Mouse (Mus musculus): ENCODE measurements around the gene Ets2. TPM values are rescaled to one million over a fixed set of nuclear protein-coding genes. Genes with fewer than 3 reads are reported as not detected.

Ets2 gene
- total RNA-seq (2022), result 10 to 100 TPM; 67.2 to 81.0 (median 75.2) TPM

DNA sequence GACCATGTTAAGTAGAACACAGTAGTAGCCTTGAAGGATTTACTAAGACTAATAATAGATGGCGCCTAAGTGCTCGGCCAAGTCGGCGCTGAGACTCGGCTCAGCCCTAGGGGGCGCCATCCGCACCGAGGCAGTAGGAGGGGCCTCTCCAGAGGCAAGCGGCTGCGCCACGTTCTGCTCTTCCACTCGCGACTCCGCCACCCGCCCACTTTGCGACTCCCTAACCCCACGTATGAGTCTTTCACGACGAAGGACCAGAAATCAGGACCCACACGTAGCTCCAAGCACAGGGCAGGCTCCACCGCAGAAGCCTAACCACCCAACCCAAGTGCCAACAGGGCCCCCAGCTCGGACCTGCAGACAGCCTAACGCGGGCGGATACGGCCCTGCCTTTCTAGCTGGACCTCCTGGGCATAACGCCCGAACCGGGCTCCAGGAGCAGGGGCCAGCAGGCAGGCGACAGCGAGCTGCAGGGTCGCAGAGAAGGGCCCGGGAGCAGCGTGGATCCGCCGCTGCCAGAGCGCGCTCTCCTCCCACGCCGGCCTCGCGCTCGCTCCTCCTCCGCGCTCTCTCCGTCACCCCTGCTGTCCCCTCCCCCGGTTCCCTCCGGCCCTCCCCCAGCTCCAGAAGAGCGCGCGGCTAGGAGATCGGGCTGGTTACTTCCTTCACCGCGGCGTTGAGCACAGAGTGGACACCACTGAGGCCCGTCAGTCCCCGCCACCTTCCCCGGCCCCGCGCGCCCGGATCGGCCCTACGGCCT, at the start of gene Ets2:
Gene Ets2 (plus strand): TSS at position 274 of the 760 bp plus-strand sequence.
- peak; percentile 86 to 89 for DNase-seq (ENCODE audit: low spot score in 2 of 2)

- DNase-seq (ENCODE audit: low spot score in 2 of 2), result peak in 1 of 2 experiments; percentile 10
These were observed 47.7 kb upstream of the Ets2 start for GRCm38 (mm10) chr16:95654204-95654611.

DNA sequence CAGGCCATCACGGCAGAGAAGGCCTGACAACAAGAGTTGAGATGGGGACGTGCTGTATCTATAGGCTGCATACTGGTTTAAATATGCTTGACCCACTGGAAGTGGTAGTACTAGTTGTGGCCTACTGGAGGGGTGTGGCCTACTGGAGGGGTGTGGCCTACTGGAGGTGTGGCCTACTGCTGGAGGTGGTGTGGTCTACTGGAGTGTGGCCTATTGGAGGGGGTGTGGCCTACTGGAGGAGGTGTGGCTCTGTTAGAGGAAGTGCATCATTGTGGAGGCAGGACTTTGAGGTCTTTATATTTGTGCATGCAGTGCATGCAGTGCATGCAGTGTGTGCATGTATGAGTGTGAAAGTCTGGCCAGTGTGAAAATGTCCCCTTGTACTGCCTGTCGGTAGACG, 45.3 kb upstream of the Ets2 start:
- no peak for DNase-seq (ENCODE audit: low spot score in 2 of 2)

GRCm38 (mm10) chr16:95657187-95657586, 44.7 kb upstream of the Ets2 start:
- DNase-seq (ENCODE audit: low spot score in 2 of 2), result no peak

- no peak for DNase-seq (ENCODE audit: low spot score in 2 of 2)
These were observed 44.1 kb upstream of the Ets2 start for GRCm38 (mm10) chr16:95657756-95658155.

DNA sequence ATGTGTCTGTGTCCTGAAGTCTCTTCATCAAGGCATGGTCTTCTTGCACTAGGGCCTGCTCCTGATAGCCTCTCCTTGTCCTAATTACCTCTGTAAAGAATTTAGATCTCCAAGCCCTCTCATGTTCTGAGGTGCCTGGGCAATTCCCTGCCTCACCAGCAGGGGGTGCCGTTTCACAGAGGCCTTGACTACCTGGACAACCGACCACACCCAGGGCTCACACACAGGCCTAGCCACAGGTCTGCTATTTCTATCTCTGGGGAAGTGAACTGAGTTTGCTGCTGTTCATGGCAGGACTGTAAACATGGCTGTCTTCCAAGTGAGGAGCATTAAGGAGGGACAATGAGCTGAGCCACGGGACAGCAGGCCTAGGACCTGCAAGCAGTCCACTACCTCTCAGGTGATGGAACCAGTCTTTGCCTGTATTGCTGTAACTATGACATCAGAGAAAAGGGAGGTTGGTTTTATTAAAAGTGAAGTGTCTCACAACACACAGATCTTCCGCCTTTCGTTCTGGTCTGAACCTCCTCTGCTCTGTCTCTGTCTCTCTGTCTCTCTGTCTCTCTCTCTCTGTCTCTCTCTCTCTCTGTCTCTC, 42.9 kb upstream of the Ets2 start:
- peak in 1 of 2 experiments; percentile 19 for DNase-seq (ENCODE audit: low spot score in 2 of 2)

DNA sequence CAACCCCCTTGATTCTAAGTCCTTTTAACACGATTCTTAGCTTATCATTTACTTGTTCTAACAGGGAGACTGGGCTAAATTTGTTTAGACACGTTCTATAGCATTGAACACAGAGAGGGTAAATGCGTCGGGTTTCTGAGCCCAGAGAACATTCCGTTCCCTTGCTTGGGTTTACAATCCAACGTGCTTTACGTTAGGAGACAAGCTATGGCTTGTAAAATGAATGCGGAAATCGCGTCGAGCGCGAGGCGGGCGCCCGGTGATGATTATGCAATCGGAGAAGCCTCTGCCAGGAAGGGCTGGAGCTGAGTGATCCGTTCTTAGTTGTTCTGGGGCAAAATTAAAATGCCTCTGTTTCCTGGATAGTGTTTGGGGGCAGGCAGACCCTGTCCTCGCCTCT, 42.4 kb upstream of the Ets2 start:
- no peak for DNase-seq (ENCODE audit: low spot score in 2 of 2)

DNA sequence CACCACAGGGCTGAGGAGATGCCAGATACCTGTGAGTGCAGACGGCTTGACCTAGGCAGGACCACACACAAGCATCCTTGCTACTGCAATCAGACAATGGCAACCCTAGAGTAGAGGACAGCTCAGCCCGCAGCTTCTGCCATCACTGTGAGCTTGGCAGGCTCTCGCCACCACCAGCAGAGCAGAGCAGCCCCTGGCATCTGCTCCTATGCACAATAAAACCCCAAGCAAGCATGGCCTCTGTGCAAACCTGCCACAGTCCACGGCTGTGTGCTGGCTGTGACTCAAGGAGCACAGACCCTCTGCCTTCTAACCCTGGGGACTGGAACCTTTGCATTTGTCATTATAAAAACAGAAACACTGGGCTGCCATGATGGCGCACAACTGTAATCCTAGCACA, 41.0 kb upstream of the Ets2 start:
- DNase-seq (ENCODE audit: low spot score in 2 of 2), result no peak

GRCm38 (mm10) chr16:95665472-95666131, 36.3 kb upstream of the Ets2 start:
- no peak for DNase-seq (ENCODE audit: low spot score in 2 of 2)

DNA sequence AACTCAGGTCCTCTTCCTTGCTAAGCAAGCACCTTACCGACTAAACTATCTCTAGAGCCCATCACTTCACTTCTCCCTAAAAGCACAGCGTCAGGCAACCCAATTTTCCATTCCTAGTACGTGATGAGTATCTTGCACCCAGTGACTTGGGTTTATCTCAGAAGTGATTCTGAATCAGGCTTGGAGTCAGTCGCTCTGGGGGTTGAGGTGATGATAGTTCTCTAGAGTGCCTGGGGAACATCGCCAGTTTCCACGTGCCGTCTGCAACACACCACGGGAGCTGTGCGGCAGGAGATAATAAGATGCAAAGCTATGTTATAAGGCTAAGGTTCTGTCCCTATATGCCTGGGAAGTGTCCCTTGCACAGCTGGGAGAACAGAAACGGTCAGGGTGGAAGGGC, 35.6 kb upstream of the Ets2 start:
- no peak for DNase-seq (ENCODE audit: low spot score in 2 of 2)

- no peak for DNase-seq (ENCODE audit: low spot score in 2 of 2)
These were observed 34.3 kb upstream of the Ets2 start for GRCm38 (mm10) chr16:95667395-95668150.

- DNase-seq (ENCODE audit: low spot score in 2 of 2), result peak in 1 of 2 experiments; percentile 12
These were observed 33.5 kb upstream of the Ets2 start for GRCm38 (mm10) chr16:95668151-95668993.

GRCm38 (mm10) chr16:95674452-95674921, 27.4 kb upstream of the Ets2 start:
- no peak for DNase-seq (ENCODE audit: low spot score in 2 of 2)

DNA sequence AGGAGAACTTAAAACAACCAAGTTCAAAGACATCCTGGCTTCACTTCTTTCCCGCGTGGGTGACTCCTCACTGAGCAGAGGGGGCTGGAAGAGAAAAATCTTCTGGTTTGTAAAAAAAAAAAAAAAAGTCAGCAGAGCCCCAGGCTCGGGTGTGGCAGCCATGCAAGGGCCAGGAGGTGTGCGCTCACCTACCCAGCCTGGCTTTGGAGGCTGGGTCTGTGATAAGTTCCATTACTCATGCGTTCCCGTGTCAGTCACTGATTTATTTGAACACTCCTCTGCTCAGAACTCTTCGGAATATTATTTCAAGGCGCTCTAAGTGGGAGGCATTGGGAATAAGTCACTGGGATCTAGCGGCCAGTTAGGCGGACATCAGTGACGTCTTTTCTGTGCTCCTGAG, 26.7 kb upstream of the Ets2 start:
- no peak for DNase-seq (ENCODE audit: low spot score in 2 of 2)

DNA sequence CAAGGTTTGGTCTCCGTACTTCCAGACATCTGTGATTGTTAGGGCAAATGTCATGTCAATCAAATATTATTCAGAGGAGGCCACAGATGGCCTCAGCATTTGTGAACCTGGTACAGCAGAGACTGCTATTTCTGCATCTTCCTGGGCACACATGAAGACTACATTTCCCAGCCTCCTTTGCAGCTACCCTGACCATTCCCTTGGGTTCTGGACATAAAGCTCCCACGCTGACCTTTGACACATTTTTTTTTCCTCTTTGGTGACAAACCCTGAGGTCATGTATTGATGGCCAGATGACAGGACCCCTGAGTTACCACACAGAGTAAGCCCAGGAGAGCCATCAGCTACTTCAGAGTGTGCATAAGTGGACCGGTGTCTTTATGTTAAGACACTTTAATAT, 25.2 kb upstream of the Ets2 start:
- DNase-seq (ENCODE audit: low spot score in 2 of 2), result no peak

DNA sequence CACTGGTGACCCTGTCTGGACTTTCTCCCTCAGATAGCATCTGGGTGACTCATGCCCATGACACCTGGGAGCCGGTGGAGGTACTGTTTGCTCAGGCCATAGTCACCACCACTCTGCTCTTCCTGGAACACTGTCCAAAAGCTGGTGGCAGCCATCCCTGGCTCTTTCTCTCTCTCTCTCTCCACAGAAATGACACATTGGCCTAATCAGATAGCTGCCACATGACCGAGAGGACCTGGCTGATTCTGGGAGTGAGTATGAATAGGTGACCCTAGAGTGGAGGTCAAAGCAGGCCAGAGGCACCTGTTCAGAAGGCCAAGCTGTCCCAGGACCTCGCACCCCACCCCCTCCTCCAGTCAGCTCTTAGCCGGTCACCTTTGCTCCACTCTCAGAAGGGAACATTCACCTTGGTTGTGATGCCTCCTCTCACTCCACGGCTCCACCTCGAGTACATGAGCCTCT, 19.4 kb upstream of the Ets2 start:
- no peak for DNase-seq (ENCODE audit: low spot score in 2 of 2)

DNA sequence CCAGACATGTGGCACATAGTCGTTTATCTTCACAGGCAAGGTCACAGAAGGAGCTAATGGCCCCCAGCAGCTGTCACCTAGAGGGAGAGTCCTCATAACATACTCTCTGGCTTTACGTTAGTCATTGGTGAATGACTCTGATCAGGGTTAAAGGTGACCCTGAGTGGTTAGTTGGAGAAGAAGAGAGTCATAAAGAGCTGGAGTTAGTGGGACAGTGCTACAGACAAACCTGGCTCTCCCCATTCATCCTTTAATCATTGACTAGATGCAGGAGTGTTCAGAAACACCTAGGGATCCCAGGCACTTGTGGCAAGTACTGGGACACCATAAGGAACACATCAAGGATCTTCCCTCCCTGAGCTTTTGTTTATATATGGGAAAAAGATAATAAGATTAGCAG, 16.1 kb upstream of the Ets2 start:
- DNase-seq (ENCODE audit: low spot score in 2 of 2), result no peak

- no peak for DNase-seq (ENCODE audit: low spot score in 2 of 2)
These were observed 15.6 kb upstream of the Ets2 start for GRCm38 (mm10) chr16:95686246-95686645.

- no peak for DNase-seq (ENCODE audit: low spot score in 2 of 2)
These were observed 15.0 kb upstream of the Ets2 start for GRCm38 (mm10) chr16:95686901-95687300.

DNA sequence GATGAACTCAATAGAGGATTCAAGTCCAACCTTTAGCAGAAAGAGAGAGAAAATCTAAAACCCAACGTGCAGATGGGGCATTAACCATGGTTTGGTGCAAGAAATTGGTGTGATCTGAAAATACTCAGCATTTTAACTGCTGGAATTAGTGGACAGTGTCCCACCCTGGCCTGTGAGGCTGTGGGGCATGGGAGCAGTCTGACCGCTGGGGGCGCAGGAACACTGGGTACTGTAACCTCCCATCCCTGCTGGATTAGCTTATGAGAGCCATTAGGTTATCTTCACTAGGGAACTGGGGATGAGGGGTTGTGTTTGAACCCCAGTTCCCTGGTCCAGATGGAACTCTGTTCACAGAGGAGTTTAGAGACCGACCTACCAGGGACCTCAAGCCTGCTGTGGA, 13.9 kb upstream of the Ets2 start:
- no peak for DNase-seq (ENCODE audit: low spot score in 2 of 2)

GRCm38 (mm10) chr16:95696599-95696998, 5.3 kb upstream of the Ets2 start:
- DNase-seq (ENCODE audit: low spot score in 2 of 2), result no peak

All from layer of hippocampus, adult 8-10 months (tissue).